Mouse (Mus musculus) liver, embryonic 14.5 days (tissue): Measurements from ENCODE around the gene A430089I19Rik. TPM values are rescaled to one million over a fixed set of nuclear protein-coding genes. Genes with fewer than 3 reads are reported as not detected.
"Not testable (repeated sequence)": the region's sequence is repeated elsewhere in the genome, so short reads cannot be mapped to it uniquely, and the experiment has no call there.

Experiments used
- ATAC-seq: fragments of 200-750 bp; cut with Nextera tagmentation; 2 replicates; pipeline ENCODE4 v1.8.0; 2017; ENCODE audit warnings: moderate number of reproducible peaks, mild to moderate bottlenecking, moderate library complexity; ENCODE audit not compliant: insufficient read depth
- DNase-seq, 3 experiments: peaks; one replicate each; pipeline ENCODE4 v3.0.0-alpha.2; 2012 to 2013; ENCODE audit warnings: low read depth in 3 of 3, low spot score in 3 of 3
- H3K27ac ChIP-seq: fragments of 300-500 bp; sonication (generic); 2 replicates; pipeline ENCODE4 v1.5.1; 2014; ENCODE audit warnings: moderate library complexity, mild to moderate bottlenecking, control low read depth, inconsistent platforms
- H3K27me3 ChIP-seq: fragments of 300-500 bp; sonication (generic); 2 replicates; pipeline ENCODE4 v1.6.1; 2014; ENCODE audit warnings: mild to moderate bottlenecking, low read length, moderate library complexity; ENCODE audit not compliant: control insufficient read depth, insufficient read depth
- H3K36me3 ChIP-seq: fragments of 300-500 bp; sonication (generic); replicated peaks from 2 replicates; pipeline ENCODE4 v1.6.1; 2014; ENCODE audit warnings: low read depth; ENCODE audit not compliant: control insufficient read depth, insufficient read depth
- H3K4me1 ChIP-seq, 2 experiments: fragments of 200-500 bp in 1 of 2; fragments of 300-500 bp in 1 of 2; sonication (generic) in 1 of 2; replicated peaks; 2 replicates each; pipeline ENCODE4 v1.6.1; 2012 to 2014; ENCODE audit warnings: antibody characterized with exemption in 1 of 2, inconsistent platforms in 1 of 2, low read length in 1 of 2; ENCODE audit not compliant: control insufficient read depth in 2 of 2, insufficient read depth in 2 of 2
- H3K4me2 ChIP-seq: fragments of 300-500 bp; sonication (generic); 2 replicates; pipeline ENCODE4 v1.6.1; 2014; ENCODE audit warnings: low read depth, mild to moderate bottlenecking, control low read depth, moderate library complexity
- H3K4me3 ChIP-seq, 2 experiments: fragments of 200-500 bp in 1 of 2; fragments of 300-500 bp in 1 of 2; sonication (generic) in 1 of 2; 2 replicates each; pipeline ENCODE4 v1.5.1; 2012 to 2014; ENCODE audit warnings: low read depth in 2 of 2, low read length in 2 of 2, mild to moderate bottlenecking in 2 of 2, control low read depth in 1 of 2, inconsistent platforms in 1 of 2, moderate library complexity in 1 of 2; ENCODE audit not compliant: insufficient read depth in 1 of 2
- H3K9ac ChIP-seq: fragments of 300-500 bp; sonication (generic); replicated peaks from 2 replicates; pipeline ENCODE4 v1.6.1; 2014; ENCODE audit warnings: mild to moderate bottlenecking, control low read depth, moderate library complexity
- H3K9me3 ChIP-seq: fragments of 300-500 bp; sonication (generic); 2 replicates; pipeline ENCODE4 v1.6.1; 2016; ENCODE audit warnings: low read length, mixed read lengths; ENCODE audit not compliant: control insufficient read depth
- WGBS: fragments of 180-500 bp; shearing (Covaris S2); extraction: QIAGEN DNeasy Blood & Tissue Kit; methylation state at CpG from one replicate; pipeline ENCODE4 v1.1.7; 2014; ENCODE audit not compliant: insufficient replicate concordance; 5-methylcytosine and 5-hydroxymethylcytosine counted together
- polyA plus RNA-seq, 2 experiments: library from polyadenylated mRNA; depleted of rRNA in 1 of 2; stranded (reverse) in 1 of 2; unstranded in 1 of 2; fragments of >200 nt; fragmentation: Nextera tagmentation in 1 of 2; extraction: Ambion mirVana in 1 of 2; gene quantifications; 2 replicates each; pipeline versions ENCODE4 v1.2.1 to v1.2.3; 2012 to 2014

Gene A430089I19Rik
- polyA plus RNA-seq (2012; rRNA removed), result not detected in 2 replicates
- not detected in 2 replicates for polyA plus RNA-seq (2014; fragmentation: Nextera tagmentation; extraction: Ambion mirVana)

DNA sequence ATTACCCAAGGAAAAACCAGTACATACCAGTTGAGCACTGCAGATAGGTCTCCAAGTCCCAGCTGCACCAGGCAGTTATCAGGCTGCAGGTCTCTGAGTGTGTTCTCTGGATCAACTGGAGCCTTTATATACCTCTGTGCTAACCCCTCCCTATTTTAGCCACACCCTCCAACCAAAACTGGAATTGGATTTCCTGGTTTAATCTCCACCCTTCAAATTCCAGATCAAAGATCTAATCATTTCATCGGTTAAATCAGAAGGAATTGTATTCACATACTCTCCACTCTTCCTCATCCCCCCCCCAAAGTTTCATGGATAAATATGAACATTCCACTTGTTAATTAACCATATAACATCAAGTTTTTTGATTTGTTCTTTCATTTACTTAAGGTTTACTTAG, at the start of gene A430089I19Rik:
Gene A430089I19Rik (minus strand): TSS at position 101 of the 400 bp plus-strand sequence.
- H3K9me3 ChIP-seq, H3K4me3 ChIP-seq, H3K4me2 ChIP-seq, H3K36me3 ChIP-seq, H3K9ac ChIP-seq, DNase-seq, H3K27ac ChIP-seq, H3K27me3 ChIP-seq, H3K4me1 ChIP-seq, ATAC-seq: not testable (repeated sequence)
- 58% methylated on average over 1 of the region's 1 CpGs for WGBS

DNA sequence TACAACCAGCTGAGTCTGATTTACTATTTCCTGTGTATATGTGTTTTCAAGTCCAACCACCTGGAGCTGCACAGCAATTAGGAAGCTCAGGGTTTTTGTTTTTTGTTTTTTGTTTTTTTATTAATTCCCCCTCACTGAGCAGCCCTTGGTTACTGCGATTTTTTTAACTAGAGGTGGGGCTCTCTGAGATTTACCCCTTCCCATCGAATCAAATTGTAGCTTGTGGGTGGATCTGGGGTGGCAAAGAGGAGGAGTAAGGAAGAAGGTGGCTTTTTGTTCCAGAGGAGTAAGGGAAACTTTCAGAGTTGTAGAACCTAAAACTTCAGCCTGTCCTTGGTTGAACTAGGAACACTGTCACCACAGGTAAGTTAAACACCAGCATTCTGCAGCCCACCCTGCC, 32.9 kb upstream of the A430089I19Rik start, which contains the start of gene AA792892:
Gene AA792892 (plus strand): TSS at position 301 of the 400 bp plus-strand sequence.
- H3K36me3 ChIP-seq, DNase-seq, H3K9ac ChIP-seq, H3K9me3 ChIP-seq, H3K4me2 ChIP-seq, ATAC-seq, H3K4me1 ChIP-seq, H3K27me3 ChIP-seq, H3K4me3 ChIP-seq, H3K27ac ChIP-seq: not testable (repeated sequence)
- WGBS, result no CpG with 5 or more reads among the region's 2 CpGs

DNA sequence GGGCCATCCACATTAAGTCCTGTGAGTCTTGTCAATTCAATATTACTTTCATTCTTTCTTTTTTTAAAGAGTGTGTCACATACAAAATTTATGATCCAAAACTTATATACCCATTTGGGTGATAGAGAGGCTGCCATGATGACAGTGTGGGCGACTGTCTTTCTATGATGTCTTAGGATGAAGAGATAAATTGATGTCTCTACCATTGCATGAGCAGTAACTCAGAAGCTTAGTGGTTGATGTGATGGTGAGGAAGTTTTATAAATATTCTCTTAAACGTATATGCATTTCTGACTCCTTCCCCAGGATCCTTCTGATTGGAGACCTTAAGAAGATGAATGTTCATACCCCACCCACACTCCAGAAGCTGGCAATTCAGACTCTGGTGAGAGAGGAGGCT, 7.5 kb upstream of the A430089I19Rik start, which contains the start of gene Gm6502:
Gene Gm6502 (plus strand): TSS at position 301 of the 400 bp plus-strand sequence.
- H3K9me3 ChIP-seq, H3K4me3 ChIP-seq, ATAC-seq, H3K4me2 ChIP-seq, H3K9ac ChIP-seq, H3K27ac ChIP-seq, DNase-seq, H3K36me3 ChIP-seq, H3K4me1 ChIP-seq, H3K27me3 ChIP-seq: not testable (repeated sequence)
- no CpG with 5 or more reads among the region's 2 CpGs for WGBS

Other genes starting within 250 kb of the A430089I19Rik start
- gene BC061212, start 236.3 kb downstream of the A430089I19Rik start, polyA plus RNA-seq (2012; rRNA removed), result not detected in 2 replicates
- gene BC061212, start 236.3 kb downstream of the A430089I19Rik start, polyA plus RNA-seq (2014; fragmentation: Nextera tagmentation; extraction: Ambion mirVana), result not detected in 2 replicates
- not detected in 2 replicates for gene Gm6351, start 230.4 kb downstream of the A430089I19Rik start, polyA plus RNA-seq (2012; rRNA removed)
- gene Gm6351, start 230.4 kb downstream of the A430089I19Rik start, polyA plus RNA-seq (2014; fragmentation: Nextera tagmentation; extraction: Ambion mirVana), result not detected in 2 replicates
- not detected in 2 replicates for gene Gm3106, start 88.8 kb downstream of the A430089I19Rik start, polyA plus RNA-seq (2012; rRNA removed)
- gene Gm3106, start 88.8 kb downstream of the A430089I19Rik start, polyA plus RNA-seq (2014; fragmentation: Nextera tagmentation; extraction: Ambion mirVana), result not detected in 2 replicates
- not detected in 2 replicates for gene Gm6502, start 7.6 kb upstream of the A430089I19Rik start, polyA plus RNA-seq (2012; rRNA removed)
- not detected in 2 replicates for gene Gm6502, start 7.6 kb upstream of the A430089I19Rik start, polyA plus RNA-seq (2014; fragmentation: Nextera tagmentation; extraction: Ambion mirVana)
- not detected in 2 replicates for gene AA792892, start 33.0 kb upstream of the A430089I19Rik start, polyA plus RNA-seq (2012; rRNA removed)
- gene AA792892, start 33.0 kb upstream of the A430089I19Rik start, polyA plus RNA-seq (2014; fragmentation: Nextera tagmentation; extraction: Ambion mirVana), result not detected in 2 replicates
- not detected in 2 replicates for gene Gm7682, start 139.0 kb upstream of the A430089I19Rik start, polyA plus RNA-seq (2012; rRNA removed)
- not detected in 2 replicates for gene Gm7682, start 139.0 kb upstream of the A430089I19Rik start, polyA plus RNA-seq (2014; fragmentation: Nextera tagmentation; extraction: Ambion mirVana)
- not detected in 2 replicates for gene Gm3139, start 219.5 kb upstream of the A430089I19Rik start, polyA plus RNA-seq (2012; rRNA removed)
- gene Gm3139, start 219.5 kb upstream of the A430089I19Rik start, polyA plus RNA-seq (2014; fragmentation: Nextera tagmentation; extraction: Ambion mirVana), result not detected in 2 replicates